Mouse (Mus musculus) MEL (cell line): ENCODE measurements at regions not wholly inside any gene's neighbourhood (a gene's known extent, or its start where the extent isn't known, plus 50 kb on each side); places are given as distances from the start of the nearest gene placed in this dataset.

Source experiments
- DNase-seq: peaks from one replicate; pipeline ENCODE4 v3.0.0; 2011; ENCODE audit warnings: low read depth, low spot score
- H3K27ac ChIP-seq: 2 replicates; pipeline ENCODE4 v1.5.1; 2012; ENCODE audit warnings: low read depth, mild to moderate bottlenecking, control low read depth, low read length, moderate library complexity; ENCODE audit not compliant: control insufficient read depth
- H3K27me3 ChIP-seq, 2 experiments: fragments of 150-350 bp in 1 of 2; sonication (generic) in 1 of 2; 2 replicates each; pipeline ENCODE4 v1.6.1; 2012; ENCODE audit warnings: low read length in 2 of 2, mild to moderate bottlenecking in 2 of 2, improper control_type of control experiment in 1 of 2, moderate library complexity in 1 of 2; ENCODE audit not compliant: insufficient read depth in 2 of 2, control insufficient read depth in 1 of 2
- H3K36me3 ChIP-seq, 2 experiments: 2 replicates each; pipeline ENCODE4 v1.6.1; 2012 to 2014; ENCODE audit warnings: low read length in 2 of 2, improper control_type of control experiment in 1 of 2, inconsistent platforms in 1 of 2, mild to moderate bottlenecking in 1 of 2; ENCODE audit not compliant: insufficient read depth in 2 of 2, control insufficient read depth in 1 of 2
- H3K4me1 ChIP-seq, 2 experiments: fragments of 150-350 bp in 1 of 2; sonication (generic) in 1 of 2; 2 replicates each; pipeline ENCODE4 v1.6.1; 2012; ENCODE audit warnings: low read length in 2 of 2, improper control_type of control experiment in 1 of 2, mild to moderate bottlenecking in 1 of 2; ENCODE audit not compliant: insufficient read depth in 2 of 2, control insufficient read depth in 1 of 2
- H3K4me3 ChIP-seq, 2 experiments: fragments of 150-350 bp in 1 of 2; sonication (generic) in 1 of 2; 2 replicates each; pipeline ENCODE4 v1.5.1; 2012; ENCODE audit warnings: low read depth in 2 of 2, low read length in 2 of 2, mild to moderate bottlenecking in 2 of 2, moderate library complexity in 2 of 2, control low read depth in 1 of 2, improper control_type of control experiment in 1 of 2; ENCODE audit not compliant: control insufficient read depth in 1 of 2, insufficient read depth in 1 of 2
- H3K79me2 ChIP-seq: 2 replicates; pipeline ENCODE4 v1.6.1; 2012; ENCODE audit warnings: mild to moderate bottlenecking, low read length, moderate library complexity; ENCODE audit not compliant: control insufficient read depth, poor library complexity, insufficient read depth
- H3K9ac ChIP-seq: 2 replicates; pipeline ENCODE4 v1.6.1; 2012; ENCODE audit warnings: low read depth, mild to moderate bottlenecking, control low read depth, low read length, moderate library complexity; ENCODE audit not compliant: control insufficient read depth, poor library complexity, severe bottlenecking
- H3K9me3 ChIP-seq: fragments of 150-350 bp; sonication (generic); replicated peaks from 2 replicates; pipeline ENCODE4 v1.6.1; 2012; ENCODE audit warnings: mild to moderate bottlenecking, low read length, improper control_type of control experiment, moderate library complexity; ENCODE audit not compliant: insufficient read depth
- CHD1 ChIP-seq: IDR thresholded peaks from 2 replicates; pipeline ENCODE4 v1.6.1; 2012; ENCODE audit warnings: low read depth, mild to moderate bottlenecking, inconsistent platforms, low read length, improper control_type of control experiment
- CHD2 ChIP-seq: IDR thresholded peaks from 2 replicates; pipeline ENCODE4 v1.6.1; 2011; ENCODE audit warnings: low read length, improper control_type of control experiment
- CTCF ChIP-seq, 3 experiments: IDR thresholded peaks in 2 of 3; conservative IDR thresholded peaks in 1 of 3; 2 replicates each; pipeline ENCODE4 v1.5.1; 2011 to 2012; ENCODE audit warnings: low read length in 3 of 3, low read depth in 2 of 3, mild to moderate bottlenecking in 2 of 3, improper control_type of control experiment in 1 of 3, inconsistent platforms in 1 of 3, mixed read lengths in 1 of 3, moderate library complexity in 1 of 3; ENCODE audit not compliant: control insufficient read depth in 1 of 3, insufficient read depth in 1 of 3, poor library complexity in 1 of 3, severe bottlenecking in 1 of 3
- E2F4 ChIP-seq: IDR thresholded peaks from 2 replicates; pipeline ENCODE4 v1.6.1; 2011; ENCODE audit warnings: low read depth, low read length, improper control_type of control experiment, borderline replicate concordance
- ELF1 ChIP-seq: IDR thresholded peaks from 2 replicates; pipeline ENCODE4 v1.6.1; 2014; ENCODE audit warnings: low read depth, mild to moderate bottlenecking, inconsistent platforms, low read length, improper control_type of control experiment, moderate library complexity
- EP300 ChIP-seq, 2 experiments: IDR thresholded peaks; 2 replicates each; pipeline ENCODE4 v1.6.1; 2011; ENCODE audit warnings: improper control_type of control experiment in 2 of 2, low read length in 2 of 2, low read depth in 1 of 2, mild to moderate bottlenecking in 1 of 2
- HCFC1 ChIP-seq: IDR thresholded peaks from 2 replicates; pipeline ENCODE4 v1.6.1; 2012; ENCODE audit warnings: low read depth, mild to moderate bottlenecking, inconsistent platforms, low read length, improper control_type of control experiment, moderate library complexity
- JUND ChIP-seq: IDR thresholded peaks from 2 replicates; pipeline ENCODE4 v1.6.1; 2011; ENCODE audit warnings: low read depth, mild to moderate bottlenecking, improper control_type of control experiment, low read length
- MAFK ChIP-seq: IDR thresholded peaks from 2 replicates; pipeline ENCODE4 v1.6.1; 2011; ENCODE audit warnings: low read depth, mild to moderate bottlenecking, low read length, improper control_type of control experiment, borderline replicate concordance
- MAZ ChIP-seq: IDR thresholded peaks from 2 replicates; pipeline ENCODE4 v1.6.1; 2012; ENCODE audit warnings: low read depth, mild to moderate bottlenecking, inconsistent platforms, low read length, improper control_type of control experiment
- MXI1 ChIP-seq: IDR thresholded peaks from 2 replicates; pipeline ENCODE4 v1.6.1; 2011; ENCODE audit warnings: mild to moderate bottlenecking, low read depth, low read length, improper control_type of control experiment
- MYB ChIP-seq: IDR thresholded peaks from 2 replicates; pipeline ENCODE4 v1.6.1; 2011; ENCODE audit warnings: mild to moderate bottlenecking, low read depth, low read length, improper control_type of control experiment
- MYC ChIP-seq: IDR thresholded peaks from 2 replicates; pipeline ENCODE4 v1.6.1; 2011; ENCODE audit warnings: low read depth, mild to moderate bottlenecking, low read length, improper control_type of control experiment, moderate library complexity
- NELFE ChIP-seq: IDR thresholded peaks from 2 replicates; pipeline ENCODE4 v1.6.1; 2011; ENCODE audit warnings: low read depth, low read length, improper control_type of control experiment
- NRF1 ChIP-seq: IDR thresholded peaks from 2 replicates; pipeline ENCODE4 v1.6.1; 2014; ENCODE audit warnings: low read depth, mild to moderate bottlenecking, inconsistent platforms, low read length, improper control_type of control experiment, moderate library complexity; ENCODE audit not compliant: poor library complexity, insufficient read depth, severe bottlenecking
- POLR2AphosphoS2 ChIP-seq: IDR thresholded peaks from 2 replicates; pipeline ENCODE4 v1.6.1; 2011; ENCODE audit warnings: low read length, improper control_type of control experiment
- POLR2AphosphoS5 ChIP-seq: IDR thresholded peaks from 2 replicates; pipeline ENCODE4 v1.6.1; 2012; ENCODE audit warnings: low read depth, borderline replicate concordance, mild to moderate bottlenecking, inconsistent platforms, low read length, moderate library complexity, mixed read lengths
- SIN3A ChIP-seq: IDR thresholded peaks from 2 replicates; pipeline ENCODE4 v1.6.1; 2012; ENCODE audit warnings: low read length, improper control_type of control experiment, inconsistent platforms
- SMC3 ChIP-seq: IDR thresholded peaks from 2 replicates; pipeline ENCODE4 v1.6.1; 2011; ENCODE audit warnings: low read depth, low read length, improper control_type of control experiment
- TBP ChIP-seq: IDR thresholded peaks from 2 replicates; pipeline ENCODE4 v1.8.0; 2011; ENCODE audit warnings: low read depth, low read length, improper control_type of control experiment
- TCF12 ChIP-seq: IDR thresholded peaks from 2 replicates; pipeline ENCODE4 v1.6.1; 2014; ENCODE audit warnings: low read depth, mild to moderate bottlenecking, inconsistent platforms, low read length, improper control_type of control experiment, moderate library complexity
- UBTF ChIP-seq: IDR thresholded peaks from 2 replicates; pipeline ENCODE4 v1.6.1; 2012; ENCODE audit warnings: low read depth, mild to moderate bottlenecking, inconsistent platforms, low read length, improper control_type of control experiment, moderate library complexity, borderline replicate concordance; ENCODE audit not compliant: insufficient read depth
- USF1 ChIP-seq: IDR thresholded peaks from 2 replicates; pipeline ENCODE4 v1.6.1; 2014; ENCODE audit warnings: low read depth, mild to moderate bottlenecking, inconsistent platforms, low read length, improper control_type of control experiment, moderate library complexity
- USF2 ChIP-seq, 2 experiments: IDR thresholded peaks; 2 replicates each; pipeline ENCODE4 v1.6.1; 2011 to 2012; ENCODE audit warnings: improper control_type of control experiment in 2 of 2, low read length in 2 of 2, borderline replicate concordance in 1 of 2, inconsistent platforms in 1 of 2, low read depth in 1 of 2, mild to moderate bottlenecking in 1 of 2; ENCODE audit not compliant: insufficient read depth in 1 of 2
- ZKSCAN1 ChIP-seq: IDR thresholded peaks from 2 replicates; pipeline ENCODE4 v1.6.1; 2012; ENCODE audit warnings: low read depth, mild to moderate bottlenecking, inconsistent platforms, low read length, improper control_type of control experiment, moderate library complexity
- ZMIZ1 ChIP-seq: IDR thresholded peaks from 2 replicates; pipeline ENCODE4 v1.6.1; 2012; ENCODE audit warnings: low read depth, mild to moderate bottlenecking, inconsistent platforms, low read length, improper control_type of control experiment, moderate library complexity
- ZNF384 ChIP-seq: IDR thresholded peaks from 2 replicates; pipeline ENCODE4 v1.6.1; 2012; ENCODE audit warnings: low read depth, mild to moderate bottlenecking, inconsistent platforms, low read length, improper control_type of control experiment

- Histone ChIP-seq H3K27me3 (no peaks in the 10 kb centered on the region), H3K4me3 (no peak overlapping the region), H3K4me1 (no peaks in the 10 kb centered on the region), H3K27ac (no peak overlapping the region), H3K79me2 (no peaks in the 10 kb centered on the region), H3K9me3 (no peaks in the 10 kb centered on the region), H3K9ac (no peak overlapping the region), H3K36me3 (no peaks in the 10 kb centered on the region)
- no peak for TF ChIP-seq HCFC1
- no peak for TF ChIP-seq CTCF (IDR thresholded peaks at IDR 0.05 in 2 of 3, conservative IDR thresholded peaks at IDR 0.05 in 1 of 3; ENCODE audit: control insufficient read depth in 1 of 3, insufficient read depth in 1 of 3, low read depth in 2 of 3, low read length in 3 of 3, poor library complexity in 1 of 3, severe bottlenecking in 1 of 3)
- TF ChIP-seq POLR2AphosphoS2 = no peak
- TF ChIP-seq E2F4 = no peak
- TF ChIP-seq MAZ = no peak
- TF ChIP-seq USF2 (IDR thresholded peaks at IDR 0.05; ENCODE audit: borderline replicate concordance in 1 of 2, insufficient read depth in 1 of 2, low read depth in 1 of 2, low read length in 2 of 2) = no peak
- no peak for TF ChIP-seq USF1
- TF ChIP-seq POLR2AphosphoS5 = no peak
- no peak for TF ChIP-seq ZNF384
- no peak for TF ChIP-seq TCF12
- TF ChIP-seq ELF1 = no peak
- no peak for TF ChIP-seq MAFK
- no peak for TF ChIP-seq NRF1
- TF ChIP-seq NELFE = no peak
- DNase-seq = no peak
Observed at GRCm38 (mm10) chr15:60708678-60709077, 144.9 kb downstream of the Fam84b start.

- DNase-seq = no peak
- no peaks in the 10 kb centered on the region for H3K9me3 ChIP-seq
- no peak overlapping the region for H3K27ac ChIP-seq
- no peaks in the 10 kb centered on the region for H3K4me1 ChIP-seq
- no peaks in the 10 kb centered on the region for H3K79me2 ChIP-seq
- no peaks in the 10 kb centered on the region for H3K27me3 ChIP-seq
- H3K4me3 ChIP-seq = no peak overlapping the region
- TF ChIP-seq MYC (no peak), SMC3 (no peak), SIN3A (no peak), CHD1 (no peak), ZMIZ1 (no peak), NELFE (no peak), TBP (no peak), USF2 (IDR thresholded peaks at IDR 0.05; ENCODE audit: borderline replicate concordance in 1 of 2, insufficient read depth in 1 of 2, low read depth in 1 of 2, low read length in 2 of 2) (no peak), CHD2 (no peak), USF1 (no peak), EP300 (IDR thresholded peaks at IDR 0.05; ENCODE audit: low read depth in 1 of 2, low read length in 2 of 2) (no peak), MXI1 (no peak), MYB (no peak), MAFK (no peak), ZKSCAN1 (no peak), UBTF (no peak), POLR2AphosphoS2 (no peak), JUND (no peak), NRF1 (no peak)
- H3K36me3 ChIP-seq = no peaks in the 10 kb centered on the region
- H3K9ac ChIP-seq = no peak overlapping the region
Observed at GRCm38 (mm10) chr15:60706009-60706408, 147.6 kb downstream of the Fam84b start.
